Mouse (Mus musculus) hindbrain, embryonic 12.5 days (tissue): ENCODE data around the gene Ankrd27. TPM values are rescaled to one million over a fixed set of nuclear protein-coding genes. Genes with fewer than 3 reads are reported as not detected.
"Not testable (repeated sequence)": the region's sequence is repeated elsewhere in the genome, so short reads cannot be mapped to it uniquely, and the experiment has no call there.

Experiments used
- ATAC-seq: fragments of 200-750 bp; cut with Nextera tagmentation; 2 replicates; pipeline ENCODE4 v1.8.0; 2017; ENCODE audit warnings: moderate TSS enrichment; ENCODE audit not compliant: low FRiP score
- H3K27ac ChIP-seq: fragments of 300-500 bp; sonication (generic); 2 replicates; pipeline ENCODE4 v1.5.1; 2016; ENCODE audit warnings: mild to moderate bottlenecking
- H3K27me3 ChIP-seq: fragments of 300-500 bp; sonication (generic); 2 replicates; pipeline ENCODE4 v1.6.1; 2016; ENCODE audit warnings: mild to moderate bottlenecking
- H3K36me3 ChIP-seq: fragments of 300-500 bp; sonication (generic); 2 replicates; pipeline ENCODE4 v1.6.1; 2016; ENCODE audit warnings: mild to moderate bottlenecking
- H3K4me1 ChIP-seq: fragments of 300-500 bp; sonication (generic); 2 replicates; pipeline ENCODE4 v1.6.1; 2016
- H3K4me2 ChIP-seq: fragments of 300-500 bp; sonication (generic); replicated peaks from 2 replicates; pipeline ENCODE4 v1.6.1; 2016; ENCODE audit warnings: mild to moderate bottlenecking
- H3K4me3 ChIP-seq: fragments of 300-500 bp; sonication (generic); 2 replicates; pipeline ENCODE4 v1.5.1; 2016; ENCODE audit warnings: mild to moderate bottlenecking
- H3K9ac ChIP-seq: fragments of 300-500 bp; sonication (generic); 2 replicates; pipeline ENCODE4 v1.6.1; 2016; ENCODE audit warnings: mild to moderate bottlenecking, moderate library complexity
- H3K9me3 ChIP-seq: fragments of 300-500 bp; sonication (generic); replicated peaks from 2 replicates; pipeline ENCODE4 v1.6.1; 2016; ENCODE audit warnings: mild to moderate bottlenecking
- WGBS: fragments of 180-500 bp; shearing (Covaris S2); methylation state at CpG from one replicate; pipeline ENCODE4 v1.1.7; 2016; 5-methylcytosine and 5-hydroxymethylcytosine counted together
- polyA plus RNA-seq: library from polyadenylated mRNA; unstranded; fragments of >200 nt; fragmentation: Nextera tagmentation; extraction: Ambion mirVana; gene quantifications from 2 replicates; pipeline ENCODE4 v1.2.1, GENCODE M21; 2016

The Ankrd27 gene
- polyA plus RNA-seq, 1 experiment from 2014 or later: 30.3 TPM

- H3K4me1 ChIP-seq: no peaks in the 10 kb centered on the region
- WGBS: 85% methylated on average over 11 of the region's 11 CpGs
- no peak for ATAC-seq
Observed at GRCm38 (mm10) chr7:35563071-35563470, 23.0 kb upstream of the Ankrd27 start.

GRCm38 (mm10) chr7:35564067-35564865 lies 21.8 kb upstream of the Ankrd27 start:
- H3K4me1 ChIP-seq: no peaks in the 10 kb centered on the region
- H3K36me3 ChIP-seq: no peaks in the 10 kb centered on the region
- H3K27ac ChIP-seq: no peak overlapping the region
- no peak for ATAC-seq
- H3K27me3 ChIP-seq: no peaks in the 10 kb centered on the region
- H3K9me3 ChIP-seq: no peaks in the 10 kb centered on the region
- no peak overlapping the region for H3K9ac ChIP-seq
- 91% methylated on average over 2 of the region's 2 CpGs for WGBS
- H3K4me2 ChIP-seq: no peak overlapping the region
- H3K4me3 ChIP-seq: no peak overlapping the region

More at GRCm38 (mm10) chr7:35563071-35563470, 23.0 kb upstream of the Ankrd27 start:
- no peak overlapping the region for H3K9ac ChIP-seq
- no peaks in the 10 kb centered on the region for H3K36me3 ChIP-seq
- no peak overlapping the region for H3K27ac ChIP-seq
- H3K4me2 ChIP-seq: no peak overlapping the region
- no peaks in the 10 kb centered on the region for H3K9me3 ChIP-seq
- no peaks in the 10 kb centered on the region for H3K27me3 ChIP-seq
- no peak overlapping the region for H3K4me3 ChIP-seq

- not testable (repeated sequence) for H3K4me1 ChIP-seq, H3K27me3 ChIP-seq, ATAC-seq, H3K36me3 ChIP-seq, H3K9me3 ChIP-seq, H3K4me2 ChIP-seq, H3K27ac ChIP-seq, H3K9ac ChIP-seq, H3K4me3 ChIP-seq
- WGBS: 90% methylated on average over 10 of the region's 10 CpGs
Observed at GRCm38 (mm10) chr7:35564872-35565271, 21.2 kb upstream of the Ankrd27 start.

- not testable (repeated sequence) for H3K36me3 ChIP-seq, H3K9ac ChIP-seq, H3K4me2 ChIP-seq, ATAC-seq, H3K27me3 ChIP-seq, H3K27ac ChIP-seq, H3K9me3 ChIP-seq, H3K4me3 ChIP-seq, H3K4me1 ChIP-seq
- WGBS: 82% methylated on average over 13 of the region's 13 CpGs
Observed at GRCm38 (mm10) chr7:35565965-35566364, 20.1 kb upstream of the Ankrd27 start.

GRCm38 (mm10) chr7:35569724-35570123 lies 16.3 kb upstream of the Ankrd27 start:
- WGBS: 83% methylated on average over 4 of the region's 4 CpGs
- H3K36me3 ChIP-seq, H3K9ac ChIP-seq, H3K4me3 ChIP-seq, H3K27me3 ChIP-seq, H3K4me2 ChIP-seq, H3K27ac ChIP-seq, H3K4me1 ChIP-seq, H3K9me3 ChIP-seq, ATAC-seq: not testable (repeated sequence)

- ATAC-seq, H3K9me3 ChIP-seq, H3K36me3 ChIP-seq, H3K27me3 ChIP-seq, H3K27ac ChIP-seq, H3K4me2 ChIP-seq, H3K4me1 ChIP-seq, H3K9ac ChIP-seq, H3K4me3 ChIP-seq: not testable (repeated sequence)
- 16% methylated on average over 6 of the region's 6 CpGs for WGBS
Observed at GRCm38 (mm10) chr7:35570883-35571282, 15.2 kb upstream of the Ankrd27 start.

- Histone ChIP-seq H3K9me3 (no peaks in the 10 kb centered on the region), H3K4me3 (no peak overlapping the region), H3K27ac (no peak overlapping the region), H3K27me3 (peaks cover 31% of the 10 kb centered on the region), H3K9ac (no peak overlapping the region), H3K4me1 (peaks cover 9% of the 10 kb centered on the region), H3K36me3 (no peaks in the 10 kb centered on the region), H3K4me2 (no peak overlapping the region)
- ATAC-seq: no peak
- WGBS: 27% methylated on average over 4 of the region's 4 CpGs
Observed at GRCm38 (mm10) chr7:35579849-35580248, 6.2 kb upstream of the Ankrd27 start.

GRCm38 (mm10) chr7:35582719-35583118 lies 3.3 kb upstream of the Ankrd27 start:
- WGBS: 78% methylated on average over 5 of the region's 5 CpGs
- H3K27me3 ChIP-seq: peaks cover 38% of the 10 kb centered on the region

GRCm38 (mm10) chr7:35583476-35584025 lies 2.5 kb upstream of the Ankrd27 start:
- no peak overlapping the region for H3K4me3 ChIP-seq
- no peak overlapping the region for H3K27ac ChIP-seq
- peaks cover 25% of the 10 kb centered on the region for H3K4me1 ChIP-seq
- no peaks in the 10 kb centered on the region for H3K9me3 ChIP-seq
- no peak overlapping the region for H3K4me2 ChIP-seq
- H3K36me3 ChIP-seq: no peaks in the 10 kb centered on the region
- ATAC-seq: no peak
- no peak overlapping the region for H3K9ac ChIP-seq
- peaks cover 38% of the 10 kb centered on the region for H3K27me3 ChIP-seq
- 16% methylated on average over 11 of the region's 11 CpGs for WGBS

More at GRCm38 (mm10) chr7:35582719-35583118, 3.3 kb upstream of the Ankrd27 start:
- Histone ChIP-seq H3K4me2 (no peak overlapping the region), H3K27ac (no peak overlapping the region), H3K9me3 (no peaks in the 10 kb centered on the region), H3K4me1 (peaks cover 22% of the 10 kb centered on the region), H3K36me3 (no peaks in the 10 kb centered on the region), H3K9ac (no peak overlapping the region), H3K4me3 (no peak overlapping the region)
- ATAC-seq: no peak

GRCm38 (mm10) chr7:35584068-35584785 lies 1.8 kb upstream of the Ankrd27 start:
- no peak for ATAC-seq
- 4% methylated on average over 36 of the region's 36 CpGs for WGBS
- peak overlapping the region; percentile 86 for H3K4me3 ChIP-seq
- H3K9ac ChIP-seq: peak overlapping the region; percentile 50
- peak overlapping the region; percentile 99 for H3K4me2 ChIP-seq
- H3K27ac ChIP-seq: no peak overlapping the region
- H3K36me3 ChIP-seq: no peaks in the 10 kb centered on the region
- peaks cover 38% of the 10 kb centered on the region for H3K27me3 ChIP-seq
- H3K9me3 ChIP-seq: no peaks in the 10 kb centered on the region
- H3K4me1 ChIP-seq: peaks cover 25% of the 10 kb centered on the region

GRCm38 (mm10) chr7:35584786-35585190 lies 1.3 kb upstream of the Ankrd27 start:
- Histone ChIP-seq H3K27ac (no peak overlapping the region), H3K4me3 (peak overlapping the region; percentile 86), H3K4me1 (peaks cover 25% of the 10 kb centered on the region), H3K36me3 (no peaks in the 10 kb centered on the region), H3K9ac (peak overlapping the region; percentile 50), H3K4me2 (peak overlapping the region; percentile 99), H3K9me3 (no peaks in the 10 kb centered on the region), H3K27me3 (peaks cover 38% of the 10 kb centered on the region)
- ATAC-seq: no peak
- under 1% methylated on average over 50 of the region's 50 CpGs for WGBS

- under 1% methylated on average over 43 of the region's 45 CpGs for WGBS
- Histone ChIP-seq H3K4me2 (peak within 1 kb of the TSS; percentile 99), H3K4me3 (peak within 1 kb of the TSS; percentile 86), H3K36me3 (no peaks in the 10 kb centered on the region), H3K4me1 (peaks cover 25% of the 10 kb centered on the region), H3K9ac (peak within 1 kb of the TSS; percentile 81), H3K9me3 (no peaks in the 10 kb centered on the region), H3K27ac (peak within 1 kb of the TSS; percentile 80), H3K27me3 (peaks cover 38% of the 10 kb centered on the region)
- peak; percentile 74 for ATAC-seq
Observed at GRCm38 (mm10) chr7:35585191-35586054, 621 bp upstream of the Ankrd27 start, which contains the start of gene Rgs9bp. Gene Rgs9bp, minus strand, starts transcription at chr7:35585582.
